Mouse (Mus musculus): ENCODE measurements around the gene Cldn15. TPM values are rescaled to one million over a fixed set of nuclear protein-coding genes. Genes with fewer than 3 reads are reported as not detected.

The Cldn15 gene
- polyA plus RNA-seq (2014; fragmentation: Nextera tagmentation; extraction: Ambion mirVana) = 0.77 and 0.97 TPM in 2 replicates

DNA sequence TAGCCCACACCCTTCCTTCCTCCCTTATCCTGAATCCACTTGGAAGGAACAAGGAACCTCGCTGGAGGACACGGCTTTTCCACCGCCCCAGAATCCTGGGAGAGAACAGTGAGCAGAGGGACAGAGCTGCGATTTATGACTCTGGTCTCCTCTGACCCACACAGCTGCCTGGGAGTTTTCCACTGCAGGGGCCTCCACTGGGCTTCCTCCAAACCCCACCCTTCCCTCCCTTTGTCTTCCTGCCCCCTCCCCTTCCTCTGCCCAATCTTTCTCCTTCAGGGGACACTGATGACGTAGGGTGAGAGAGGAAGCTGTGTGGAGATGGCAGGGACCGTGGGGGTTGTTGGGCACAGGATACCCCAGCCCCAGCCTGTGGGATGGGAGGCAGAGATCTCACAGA is at the start of gene Cldn15:
Gene Cldn15, plus strand, starts transcription at position 286 of the 400 bp plus-strand sequence.
- Histone ChIP-seq H3K27ac (replicated peaks; ENCODE audit: low read depth, low read length) (0 out of 2 replicates have a peak within 1 kb of the TSS, but pooled peaks have one; percentile 52), H3K36me3 (ENCODE audit: control insufficient read depth, insufficient read depth, low read length) (peaks cover 35% of the 10 kb centered on the region)

DNA sequence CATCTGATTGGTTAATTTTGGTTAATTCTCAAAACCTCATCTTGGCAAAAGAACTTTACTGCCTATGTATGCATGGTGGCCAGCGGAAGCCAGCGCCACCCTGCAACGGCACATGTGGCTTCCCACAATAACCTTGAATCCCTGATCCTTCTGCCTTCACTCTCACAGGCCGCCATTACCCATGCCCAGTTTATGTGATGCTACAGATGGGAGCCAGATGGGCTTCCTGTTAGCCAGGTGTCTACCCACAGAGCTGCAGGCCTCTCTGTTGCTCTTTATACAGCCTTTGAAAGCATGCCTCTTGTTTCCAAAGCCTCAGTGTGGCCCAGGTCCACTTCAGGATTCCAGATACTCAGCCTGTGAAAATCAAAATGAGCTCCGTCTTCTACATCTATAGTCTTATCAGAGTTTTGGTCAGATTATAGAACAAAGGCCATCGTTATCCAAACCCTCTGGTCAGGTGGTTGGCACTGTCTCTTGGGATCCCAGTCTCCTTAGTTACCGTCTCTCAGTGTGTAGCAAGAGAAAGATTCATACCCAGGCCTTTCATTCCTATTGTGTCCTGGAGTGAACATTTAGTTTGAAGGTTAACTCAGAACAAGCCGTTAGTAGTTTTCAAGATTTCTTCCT is 48.7 kb upstream of the Cldn15 start:
- DNase-seq (ENCODE audit: low spot score) = no peak
- WGBS = 90% methylated on average over 8 of the region's 8 CpGs
- peaks cover 11% of the 10 kb centered on the region; the same call in 1 of the 2 replicates for H3K36me3 ChIP-seq (ENCODE audit: control insufficient read depth, insufficient read depth, low read length)

More for the DNA sequence above, at the start of gene Cldn15:
- WGBS = 76% methylated on average over 6 of the region's 6 CpGs
- Histone ChIP-seq H3K9ac (ENCODE audit: low read depth, low read length) (no peak within 1 kb of the TSS), H3K4me1 (ENCODE audit: control insufficient read depth, insufficient read depth, low read length) (peaks cover 4% of the 10 kb centered on the region; the same call in 1 of the 2 replicates), H3K4me3 (ENCODE audit: low read depth, low read length) (no peak within 1 kb of the TSS), H3K9me3 (ENCODE audit: control insufficient read depth, low read length) (no peaks in the 10 kb centered on the region), H3K4me2 (ENCODE audit: low read depth, low read length) (no peak within 1 kb of the TSS), H3K27me3 (replicated peaks; ENCODE audit: control insufficient read depth, insufficient read depth, low read length) (no peaks in the 10 kb centered on the region)
- ATAC-seq (ENCODE audit: low read depth) (no peak), DNase-seq (ENCODE audit: low spot score) (no peak)

DNA sequence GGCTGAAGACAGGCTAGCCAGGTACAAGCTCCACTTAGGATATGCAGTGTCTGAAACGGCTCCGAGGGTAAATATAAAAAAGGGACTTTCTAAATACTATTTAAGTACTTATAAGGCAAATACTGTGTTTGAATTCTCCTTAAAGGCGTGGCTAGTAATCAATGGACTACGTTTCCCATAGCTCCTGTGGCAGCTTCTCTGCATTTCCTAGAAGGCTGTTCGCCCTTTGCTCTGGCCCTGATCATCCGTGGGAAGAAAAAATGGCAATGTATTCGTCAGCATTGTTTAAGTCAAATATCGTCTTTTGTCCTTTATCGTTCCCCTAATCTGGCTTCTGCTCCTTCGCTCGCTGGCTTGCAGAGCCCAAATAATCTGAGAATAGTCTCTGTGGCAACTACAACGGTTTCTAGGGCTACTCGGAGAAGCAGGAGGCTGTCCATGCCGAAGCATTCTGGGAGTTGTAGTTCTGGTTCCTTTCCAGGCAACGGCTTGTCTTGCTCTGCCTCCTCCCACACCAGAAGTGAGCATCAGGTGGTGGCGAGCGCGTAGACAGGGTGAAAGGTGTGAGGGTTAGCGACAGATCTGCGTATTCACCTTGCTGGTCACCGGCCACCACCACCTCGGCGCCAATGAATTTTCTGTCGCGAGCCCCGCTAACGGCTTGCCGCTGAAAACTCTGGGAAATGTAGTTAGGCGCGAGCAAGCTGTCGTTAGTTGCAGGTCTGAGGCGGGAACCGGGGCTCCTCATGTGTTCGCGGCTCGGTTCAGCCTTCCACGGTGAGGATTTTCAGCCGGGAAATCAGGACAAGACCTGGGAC is 47.6 kb upstream of the Cldn15 start:
- Histone ChIP-seq H3K9ac (ENCODE audit: low read depth, low read length) (peak overlapping the region; percentile 76), H3K27ac (replicated peaks; ENCODE audit: low read depth, low read length) (peak overlapping the region; percentile 39; the same call in 1 of the 2 replicates), H3K9me3 (ENCODE audit: control insufficient read depth, low read length) (no peaks in the 10 kb centered on the region), H3K4me2 (ENCODE audit: low read depth, low read length) (peak overlapping the region; percentile 93), H3K36me3 (ENCODE audit: control insufficient read depth, insufficient read depth, low read length) (0 out of 2 replicates have a peak, but pooled peaks cover under 1% of the 10 kb centered on the region), H3K4me3 (ENCODE audit: low read depth, low read length) (peak overlapping the region; percentile 67), H3K4me1 (ENCODE audit: control insufficient read depth, insufficient read depth, low read length) (peaks cover 5% of the 10 kb centered on the region), H3K27me3 (replicated peaks; ENCODE audit: control insufficient read depth, insufficient read depth, low read length) (no peaks in the 10 kb centered on the region)
- peak; percentile 91 for ATAC-seq (ENCODE audit: low read depth)
- peak; percentile 94 for DNase-seq (ENCODE audit: low spot score)
- 2% methylated on average over 38 of the region's 38 CpGs for WGBS

More for the DNA sequence above, 48.7 kb upstream of the Cldn15 start:
- Histone ChIP-seq H3K4me3 (ENCODE audit: low read depth, low read length) (no peak overlapping the region), H3K27ac (replicated peaks; ENCODE audit: low read depth, low read length) (no peak overlapping the region), H3K9ac (ENCODE audit: low read depth, low read length) (no peak overlapping the region), H3K4me2 (ENCODE audit: low read depth, low read length) (no peak overlapping the region), H3K27me3 (replicated peaks; ENCODE audit: control insufficient read depth, insufficient read depth, low read length) (no peaks in the 10 kb centered on the region), H3K4me1 (ENCODE audit: control insufficient read depth, insufficient read depth, low read length) (peaks cover 5% of the 10 kb centered on the region), H3K9me3 (ENCODE audit: control insufficient read depth, low read length) (no peaks in the 10 kb centered on the region)
- ATAC-seq (ENCODE audit: low read depth) = no peak

DNA sequence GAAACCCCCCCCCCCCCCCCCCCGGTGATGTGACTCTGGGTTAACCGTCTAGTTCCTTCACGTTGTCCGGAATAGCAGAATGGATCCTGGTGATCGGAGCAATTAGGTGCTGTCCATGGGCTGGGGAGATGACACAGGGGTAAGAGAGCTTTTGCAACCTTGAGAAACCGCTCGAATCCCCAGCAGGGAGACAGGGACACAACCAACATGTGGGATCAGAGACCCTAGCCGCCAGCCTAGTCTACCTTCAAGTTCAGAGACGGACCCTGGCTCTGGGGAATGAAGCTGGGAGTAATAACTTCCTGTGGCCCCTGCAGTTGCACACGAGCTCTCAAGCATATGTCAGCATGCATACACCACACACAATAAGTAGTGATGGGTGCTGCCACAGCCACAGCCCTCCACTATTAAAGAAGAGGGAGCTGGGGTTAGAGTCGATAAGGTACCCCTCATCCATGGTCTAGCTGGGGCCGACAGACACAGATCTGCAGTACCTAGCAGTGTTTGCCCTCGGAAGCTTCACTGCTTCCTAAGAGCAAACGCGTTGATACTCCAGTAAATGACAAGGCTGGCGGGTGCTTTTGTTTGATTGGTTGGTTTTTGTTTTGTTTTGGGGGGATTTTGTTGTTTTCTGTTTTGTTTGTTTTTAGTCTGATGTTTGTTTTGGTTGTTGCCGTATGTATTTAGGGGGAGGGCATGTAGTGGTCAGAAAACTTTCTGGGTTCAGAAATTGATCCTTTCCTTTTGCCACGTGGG is 46.7 kb upstream of the Cldn15 start:
- Histone ChIP-seq H3K4me1 (ENCODE audit: control insufficient read depth, insufficient read depth, low read length) (peaks cover 5% of the 10 kb centered on the region), H3K4me3 (ENCODE audit: low read depth, low read length) (peak overlapping the region; percentile 67), H3K27ac (replicated peaks; ENCODE audit: low read depth, low read length) (0 out of 2 replicates have a peak overlapping the region, but pooled peaks have one; percentile 39), H3K4me2 (ENCODE audit: low read depth, low read length) (peak overlapping the region; percentile 93), H3K9ac (ENCODE audit: low read depth, low read length) (peak overlapping the region; percentile 76), H3K9me3 (ENCODE audit: control insufficient read depth, low read length) (no peaks in the 10 kb centered on the region), H3K36me3 (ENCODE audit: control insufficient read depth, insufficient read depth, low read length) (no peaks in the 10 kb centered on the region), H3K27me3 (replicated peaks; ENCODE audit: control insufficient read depth, insufficient read depth, low read length) (no peaks in the 10 kb centered on the region)
- peak; percentile 4; the same call in 1 of the 2 replicates for ATAC-seq (ENCODE audit: low read depth)
- WGBS = 21% methylated on average over 16 of the region's 18 CpGs
- DNase-seq (ENCODE audit: low spot score) = peak; percentile 16

DNA sequence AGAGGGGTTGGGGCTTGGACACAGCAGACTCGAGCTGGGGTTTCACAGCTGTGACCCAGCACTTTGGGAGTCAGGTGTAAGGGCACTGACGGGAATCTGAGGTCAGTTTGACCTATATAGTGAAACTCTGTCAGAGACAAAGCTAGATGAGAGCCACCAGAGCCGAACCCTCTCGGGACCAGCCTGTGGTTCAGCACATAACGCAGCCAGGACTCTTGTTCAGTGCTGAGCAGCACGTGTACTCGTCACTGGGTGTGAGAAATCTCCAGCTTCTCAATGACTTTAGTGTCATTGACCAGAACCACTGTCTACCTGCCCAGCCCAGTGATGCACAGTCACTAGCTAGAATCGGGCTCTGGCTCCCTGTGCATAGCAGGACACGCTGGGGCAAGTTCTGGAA is 43.6 kb upstream of the Cldn15 start:
- Histone ChIP-seq H3K4me1 (ENCODE audit: control insufficient read depth, insufficient read depth, low read length) (peaks cover 5% of the 10 kb centered on the region), H3K27me3 (replicated peaks; ENCODE audit: control insufficient read depth, insufficient read depth, low read length) (no peaks in the 10 kb centered on the region), H3K36me3 (ENCODE audit: control insufficient read depth, insufficient read depth, low read length) (no peaks in the 10 kb centered on the region), H3K4me3 (ENCODE audit: low read depth, low read length) (no peak overlapping the region), H3K9ac (ENCODE audit: low read depth, low read length) (no peak overlapping the region), H3K27ac (replicated peaks; ENCODE audit: low read depth, low read length) (no peak overlapping the region), H3K9me3 (ENCODE audit: control insufficient read depth, low read length) (no peaks in the 10 kb centered on the region), H3K4me2 (ENCODE audit: low read depth, low read length) (no peak overlapping the region)
- WGBS = 75% methylated on average over 9 of the region's 9 CpGs
- no peak for DNase-seq (ENCODE audit: low spot score)
- ATAC-seq (ENCODE audit: low read depth) = no peak

DNA sequence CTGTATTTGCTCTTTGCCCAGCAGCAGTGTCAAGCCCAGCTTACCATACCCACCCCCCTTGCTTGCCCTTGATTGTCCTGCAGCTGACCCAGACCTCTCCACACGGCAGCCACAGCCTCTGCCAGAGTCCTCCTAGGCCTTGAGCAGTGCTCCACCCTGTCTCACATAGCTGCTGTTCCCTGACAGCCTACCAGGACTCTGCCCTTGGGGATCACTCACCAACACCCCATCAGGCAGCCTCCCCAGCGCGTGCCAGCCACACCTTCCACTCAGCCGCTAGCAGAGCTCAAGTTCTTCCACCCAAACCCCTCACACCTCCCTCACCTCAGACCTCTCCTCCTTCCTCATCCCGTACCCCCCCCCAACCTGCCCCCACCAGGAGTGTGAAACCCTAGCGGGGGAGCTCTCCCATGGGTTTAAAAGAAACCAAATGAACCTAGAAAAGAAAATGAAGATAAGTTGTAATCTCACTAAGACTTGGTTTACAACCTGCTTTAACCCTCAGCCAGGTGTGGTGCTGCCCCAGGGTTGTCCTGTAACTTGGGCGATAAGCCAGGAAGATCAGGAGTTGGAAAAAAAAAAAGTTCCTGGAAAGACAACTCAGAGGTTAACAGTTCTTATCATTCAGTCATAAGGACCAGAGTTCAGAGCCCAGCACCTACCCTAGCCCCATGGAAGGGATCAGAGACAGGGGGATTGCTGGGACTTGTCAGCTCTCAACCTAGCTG is 42.5 kb upstream of the Cldn15 start:
- H3K27ac ChIP-seq (replicated peaks; ENCODE audit: low read depth, low read length) = no peak overlapping the region
- no peaks in the 10 kb centered on the region for H3K27me3 ChIP-seq (replicated peaks; ENCODE audit: control insufficient read depth, insufficient read depth, low read length)
- H3K4me3 ChIP-seq (ENCODE audit: low read depth, low read length) = no peak overlapping the region
- no peak for DNase-seq (ENCODE audit: low spot score)
- no peaks in the 10 kb centered on the region for H3K36me3 ChIP-seq (ENCODE audit: control insufficient read depth, insufficient read depth, low read length)
- H3K9me3 ChIP-seq (ENCODE audit: control insufficient read depth, low read length) = no peaks in the 10 kb centered on the region
- no peak for ATAC-seq (ENCODE audit: low read depth)
- no peak overlapping the region for H3K9ac ChIP-seq (ENCODE audit: low read depth, low read length)
- peaks cover 5% of the 10 kb centered on the region for H3K4me1 ChIP-seq (ENCODE audit: control insufficient read depth, insufficient read depth, low read length)
- WGBS = 64% methylated on average over 7 of the region's 7 CpGs
- H3K4me2 ChIP-seq (ENCODE audit: low read depth, low read length) = no peak overlapping the region

DNA sequence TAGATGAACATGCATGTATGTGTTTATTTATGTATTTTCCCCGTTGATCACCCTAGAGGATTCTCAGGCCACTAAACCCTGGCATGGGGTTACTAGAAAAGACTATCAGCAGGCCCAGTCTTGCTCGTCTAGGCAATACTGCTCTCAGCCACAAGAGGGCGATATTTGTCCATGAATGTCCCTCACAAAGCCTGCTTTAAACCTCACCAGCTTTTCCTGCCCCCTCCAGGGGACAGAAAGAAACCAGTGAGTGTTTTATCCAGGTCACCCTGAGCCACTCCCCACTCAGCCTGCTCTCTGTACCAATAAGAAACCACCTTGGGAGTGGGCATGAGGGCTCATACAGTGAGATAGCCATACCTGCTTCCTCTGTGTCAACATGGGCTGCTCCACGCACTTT is 37.3 kb upstream of the Cldn15 start:
- H3K27ac ChIP-seq (replicated peaks; ENCODE audit: low read depth, low read length) = no peak overlapping the region
- H3K4me2 ChIP-seq (ENCODE audit: low read depth, low read length) = no peak overlapping the region
- no peaks in the 10 kb centered on the region for H3K9me3 ChIP-seq (ENCODE audit: control insufficient read depth, low read length)
- peak; percentile 78 for ATAC-seq (ENCODE audit: low read depth)
- 0 out of 2 replicates have a peak, but pooled peaks cover 3% of the 10 kb centered on the region for H3K36me3 ChIP-seq (ENCODE audit: control insufficient read depth, insufficient read depth, low read length)
- 16% methylated on average over 4 of the region's 4 CpGs for whole genome bisulfite sequencing
- no peak overlapping the region for H3K4me3 ChIP-seq (ENCODE audit: low read depth, low read length)
- no peaks in the 10 kb centered on the region for H3K27me3 ChIP-seq (replicated peaks; ENCODE audit: control insufficient read depth, insufficient read depth, low read length)
- DNase-seq (ENCODE audit: low spot score) = peak; percentile 88
- 0 out of 2 replicates have a peak overlapping the region, but pooled peaks have one; percentile 14 for H3K9ac ChIP-seq (ENCODE audit: low read depth, low read length)
- no peaks in the 10 kb centered on the region for H3K4me1 ChIP-seq (ENCODE audit: control insufficient read depth, insufficient read depth, low read length)

DNA sequence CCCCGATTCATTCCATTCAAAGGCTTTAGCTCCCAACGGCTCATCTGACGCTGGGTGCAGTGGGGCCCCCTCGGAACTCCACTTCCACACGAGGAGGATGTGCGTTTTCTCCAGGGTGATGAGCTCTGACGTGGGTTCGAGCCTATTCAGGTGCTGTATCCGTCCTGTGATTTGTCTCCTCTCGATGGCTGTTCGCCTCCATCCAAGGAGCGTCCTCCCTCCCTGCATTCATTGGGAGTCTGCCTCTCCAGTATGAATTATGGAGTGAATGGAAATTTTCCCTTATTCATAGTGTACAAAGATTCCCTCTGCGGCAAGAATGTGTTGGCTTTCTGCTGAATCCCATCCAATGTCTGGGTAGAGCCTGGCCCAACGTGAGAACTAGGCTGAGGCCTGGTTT is 34.5 kb upstream of the Cldn15 start:
- Histone ChIP-seq H3K27ac (replicated peaks; ENCODE audit: low read depth, low read length) (no peak overlapping the region), H3K4me3 (ENCODE audit: low read depth, low read length) (no peak overlapping the region), H3K4me1 (ENCODE audit: control insufficient read depth, insufficient read depth, low read length) (no peaks in the 10 kb centered on the region), H3K27me3 (replicated peaks; ENCODE audit: control insufficient read depth, insufficient read depth, low read length) (no peaks in the 10 kb centered on the region), H3K9ac (ENCODE audit: low read depth, low read length) (no peak overlapping the region), H3K9me3 (ENCODE audit: control insufficient read depth, low read length) (no peaks in the 10 kb centered on the region), H3K4me2 (ENCODE audit: low read depth, low read length) (no peak overlapping the region), H3K36me3 (ENCODE audit: control insufficient read depth, insufficient read depth, low read length) (0 out of 2 replicates have a peak, but pooled peaks cover 3% of the 10 kb centered on the region)
- DNase-seq (ENCODE audit: low spot score) (no peak), ATAC-seq (ENCODE audit: low read depth) (no peak)
- 89% methylated on average over 14 of the region's 14 CpGs for WGBS

Data from embryonic facial prominence, embryonic 14.5 days (tissue).